30 mouse cellular contexts compared by ENCODE assay signal in genomic region chr1:40795508-40795907, GRCm38 (mm10). TPM values are rescaled to one million over a fixed set of nuclear protein-coding genes. Genes with fewer than 3 reads are reported as not detected.
"Had no signal": no experiment of that assay in that cellular context is flagged by ENCODE, and none has a peak within 500 bp of the region (broad histone marks: within the 10 kb centered on the region; RNA-seq: fewer than 3 reads in every experiment).

No protein-coding gene starts in this region.

- DNase-seq: left cerebral cortex, postnatal 4 days; liver; liver, embryonic 13.5 days; liver, postnatal 0 days; lung, adult 18-20 months; lung, adult 2 months; lung, embryonic 14.5 days; lung, postnatal 10 days; lung, postnatal 14 days; lung, postnatal 36 days; lung, postnatal 4 days; midbrain, embryonic 14.5 days had no signal

- H3K4me1 ChIP-seq: limb, embryonic 12.5 days; limb, embryonic 15.5 days; lung, embryonic 15.5 days; midbrain, embryonic 12.5 days; neural tube, embryonic 12.5 days had no signal

- H3K4me3 ChIP-seq: limb, embryonic 10.5 days; limb, embryonic 12.5 days; limb, embryonic 13.5 days; limb, embryonic 15.5 days; liver, embryonic 12.5 days; liver, embryonic 13.5 days; liver, embryonic 15.5 days; lung, embryonic 15.5 days; megakaryocyte, embryonic 14.5 days; midbrain, embryonic 10.5 days; midbrain, embryonic 12.5 days; midbrain, embryonic 13.5 days; midbrain, embryonic 15.5 days; myocyte; neural tube, embryonic 12.5 days had no signal

- H3K27me3 ChIP-seq: limb, embryonic 12.5 days; limb, embryonic 13.5 days; limb, embryonic 15.5 days; liver, embryonic 13.5 days; liver, embryonic 15.5 days; lung, embryonic 15.5 days; megakaryocyte, embryonic 14.5 days; midbrain, embryonic 12.5 days; midbrain, embryonic 15.5 days; neural tube, embryonic 12.5 days had no signal

- H3K27ac ChIP-seq: limb, embryonic 10.5 days; limb, embryonic 12.5 days; limb, embryonic 13.5 days; limb, embryonic 15.5 days; liver, embryonic 12.5 days; liver, embryonic 13.5 days; liver, embryonic 14.5 days; liver, embryonic 15.5 days; lung, embryonic 15.5 days; macrophage; midbrain, embryonic 10.5 days; midbrain, embryonic 12.5 days; midbrain, embryonic 13.5 days; midbrain, embryonic 15.5 days; neural tube, embryonic 12.5 days had no signal

- H3K36me3 ChIP-seq: limb, embryonic 10.5 days; limb, embryonic 12.5 days; limb, embryonic 13.5 days; limb, embryonic 15.5 days; liver, embryonic 12.5 days; liver, embryonic 13.5 days; liver, embryonic 15.5 days; lung, embryonic 15.5 days; midbrain, embryonic 10.5 days; midbrain, embryonic 12.5 days; midbrain, embryonic 13.5 days; midbrain, embryonic 15.5 days; neural tube, embryonic 12.5 days had no signal

RNA-seq across cellular contexts. Expression of gene Tmem182, which starts 9.9 kb away (rescaled TPM):
- polyA plus RNA-seq: liver, adult 2 months; liver, embryonic 12.5 days; liver, embryonic 14.5 days; macrophage; midbrain, embryonic 10.5 days; midbrain, embryonic 11.5 days; midbrain, embryonic 12.5 days had no signal
